Mouse (Mus musculus): ENCODE data around the gene Rnf152.

Gene Rnf152

GRCm38 (mm10) chr1:105312601-105312901 is 44.0 kb downstream of the Rnf152 start:
- no peak for DNase-seq (ENCODE audit: low read depth, low spot score)

- no peak for DNase-seq (ENCODE audit: low read depth, low spot score)
Measured at GRCm38 (mm10) chr1:105311899-105312600, 44.5 kb downstream of the Rnf152 start.

GRCm38 (mm10) chr1:105302164-105302563 is 54.3 kb downstream of the Rnf152 start:
- no peak for DNase-seq (ENCODE audit: low read depth, low spot score)

- no peak for DNase-seq (ENCODE audit: low read depth, low spot score)
Measured at GRCm38 (mm10) chr1:105301764-105302163, 54.7 kb downstream of the Rnf152 start.

GRCm38 (mm10) chr1:105291859-105292258 is 64.7 kb downstream of the Rnf152 start:
- DNase-seq (ENCODE audit: low read depth, low spot score), result peak; percentile 36

GRCm38 (mm10) chr1:105287536-105287935 is 69.0 kb downstream of the Rnf152 start:
- no peak for DNase-seq (ENCODE audit: low read depth, low spot score)

- no peak for DNase-seq (ENCODE audit: low read depth, low spot score)
Measured at GRCm38 (mm10) chr1:105286906-105287305, 69.6 kb downstream of the Rnf152 start.

- no peak for DNase-seq (ENCODE audit: low read depth, low spot score)
Measured at GRCm38 (mm10) chr1:105285001-105285400, 71.5 kb downstream of the Rnf152 start.

- DNase-seq (ENCODE audit: low read depth, low spot score), result no peak
Measured at GRCm38 (mm10) chr1:105284116-105284515, 72.4 kb downstream of the Rnf152 start.

- DNase-seq (ENCODE audit: low read depth, low spot score), result no peak
Measured at GRCm38 (mm10) chr1:105281277-105281676, 75.2 kb downstream of the Rnf152 start.

- no peak for DNase-seq (ENCODE audit: low read depth, low spot score)
Measured at GRCm38 (mm10) chr1:105280160-105280559, 76.3 kb downstream of the Rnf152 start.

- DNase-seq (ENCODE audit: low read depth, low spot score), result no peak
Measured at GRCm38 (mm10) chr1:105274500-105275194, 81.9 kb downstream of the Rnf152 start.

GRCm38 (mm10) chr1:105271104-105271503 is 85.4 kb downstream of the Rnf152 start:
- DNase-seq (ENCODE audit: low read depth, low spot score), result no peak

GRCm38 (mm10) chr1:105263283-105264033 is 93.1 kb downstream of the Rnf152 start:
- DNase-seq (ENCODE audit: low read depth, low spot score), result no peak

GRCm38 (mm10) chr1:105260200-105260599 is 96.3 kb downstream of the Rnf152 start:
- DNase-seq (ENCODE audit: low read depth, low spot score), result no peak

GRCm38 (mm10) chr1:105257199-105257598 is 99.3 kb downstream of the Rnf152 start:
- no peak for DNase-seq (ENCODE audit: low read depth, low spot score)

GRCm38 (mm10) chr1:105249190-105249589 is 107.3 kb downstream of the Rnf152 start:
- no peak for DNase-seq (ENCODE audit: low read depth, low spot score)

- no peak for DNase-seq (ENCODE audit: low read depth, low spot score)
Measured at GRCm38 (mm10) chr1:105246651-105247050, 109.9 kb downstream of the Rnf152 start.

GRCm38 (mm10) chr1:105246075-105246574 is 110.4 kb downstream of the Rnf152 start:
- no peak for DNase-seq (ENCODE audit: low read depth, low spot score)

- DNase-seq (ENCODE audit: low read depth, low spot score), result no peak
Measured at GRCm38 (mm10) chr1:105243359-105244142, 113.0 kb downstream of the Rnf152 start.

- DNase-seq (ENCODE audit: low read depth, low spot score), result no peak
Measured at GRCm38 (mm10) chr1:105240185-105240584, 116.3 kb downstream of the Rnf152 start.
